Mouse (Mus musculus): ENCODE data around the gene Mss51. TPM values are rescaled to one million over a fixed set of nuclear protein-coding genes. Genes with fewer than 3 reads are reported as not detected.

Mss51 gene
- under 1 TPM; 0.60 to 0.69 TPM for total RNA-seq (2021)

- DNase-seq, result no peak
These were observed at the start of gene Mss51 for GRCm38 (mm10) chr14:20496603-20497002. TSS of gene Mss51 (minus strand) at chr14:20496901.

GRCm38 (mm10) chr14:20546415-20546814 lies 49.7 kb upstream of the Mss51 start, which contains the start of gene Ppp3cb:
TSS of gene Ppp3cb (minus strand) at chr14:20546573.
- intact Hi-C loops (cut with DNase I), result no loop called here
- peak; percentile 86 to 90 for DNase-seq

More at GRCm38 (mm10) chr14:20496603-20497002, at the start of gene Mss51:
- intact Hi-C loops (cut with DNase I), result no loop called here

- intact Hi-C loops (cut with DNase I), result no loop called here
- DNase-seq, result peak; percentile 92 to 94
These were observed 49.0 kb upstream of the Mss51 start for GRCm38 (mm10) chr14:20545529-20546331.

DNA sequence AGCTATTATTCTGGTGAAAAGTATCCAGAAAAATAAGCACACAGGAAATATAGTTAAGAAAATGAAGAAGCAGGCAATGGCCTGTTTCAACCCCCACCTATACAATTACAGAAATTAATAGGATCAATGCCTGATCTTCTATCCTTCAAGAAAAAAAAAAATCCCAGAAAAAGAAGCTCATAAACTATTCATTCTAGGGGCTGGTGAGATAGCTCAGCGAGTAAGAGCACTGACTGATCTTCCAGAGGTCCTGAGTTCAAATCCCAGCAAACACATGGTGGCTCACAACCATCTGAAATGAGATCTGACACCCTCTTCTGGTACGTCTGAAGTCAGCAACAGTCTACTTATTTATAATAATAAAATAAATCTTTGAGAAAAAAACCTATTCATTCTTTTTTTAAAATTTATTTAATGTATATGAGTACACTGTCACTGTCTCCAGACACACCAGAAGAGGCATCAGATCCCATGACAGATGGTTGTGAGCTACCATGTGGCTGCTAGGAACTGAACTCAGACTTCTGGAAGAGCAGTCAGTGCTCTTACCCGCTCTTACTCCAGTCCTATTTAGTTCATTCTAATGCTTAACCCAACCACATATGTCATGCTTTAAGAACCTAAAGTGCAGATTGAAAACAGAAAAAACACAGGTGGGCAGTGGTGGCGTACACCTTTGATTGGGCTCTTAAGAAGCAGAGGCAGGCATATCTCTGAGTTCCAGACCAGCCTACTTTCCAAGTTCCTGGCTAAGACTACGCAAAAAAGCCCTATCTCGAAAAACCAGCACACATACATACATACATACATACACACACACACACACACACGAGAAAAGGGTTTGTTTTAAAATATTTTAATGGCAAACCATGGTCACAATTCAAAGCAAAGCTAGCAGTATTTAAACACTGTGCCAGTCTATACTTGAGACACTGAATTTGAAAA lies 48.0 kb upstream of the Mss51 start:
- intact Hi-C loops (cut with DNase I), result no loop called here
- DNase-seq, result no peak

DNA sequence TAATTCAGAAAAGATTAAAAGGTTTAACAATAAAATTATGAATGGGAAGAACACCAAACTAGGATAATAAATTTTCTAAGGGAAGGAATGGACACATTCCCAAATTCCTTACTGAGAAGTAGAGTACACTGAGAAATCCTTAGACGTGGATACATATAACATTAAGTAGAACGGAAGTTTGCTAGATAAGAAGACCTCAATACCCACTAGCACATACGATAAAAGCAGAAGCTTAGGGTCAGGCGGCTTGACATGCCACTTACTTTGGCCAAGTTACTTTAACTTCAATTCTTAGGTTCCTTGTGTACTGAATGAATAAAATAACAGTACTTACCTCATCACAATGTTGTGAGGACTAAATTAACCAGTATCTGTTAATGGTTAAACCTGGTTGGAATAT lies 32.9 kb upstream of the Mss51 start:
- no peak for DNase-seq
- intact Hi-C loops (cut with DNase I), result no loop called here

GRCm38 (mm10) chr14:20520179-20520578 lies 23.5 kb upstream of the Mss51 start:
- intact Hi-C loops (cut with DNase I), result no loop called here
- DNase-seq, result no peak

DNA sequence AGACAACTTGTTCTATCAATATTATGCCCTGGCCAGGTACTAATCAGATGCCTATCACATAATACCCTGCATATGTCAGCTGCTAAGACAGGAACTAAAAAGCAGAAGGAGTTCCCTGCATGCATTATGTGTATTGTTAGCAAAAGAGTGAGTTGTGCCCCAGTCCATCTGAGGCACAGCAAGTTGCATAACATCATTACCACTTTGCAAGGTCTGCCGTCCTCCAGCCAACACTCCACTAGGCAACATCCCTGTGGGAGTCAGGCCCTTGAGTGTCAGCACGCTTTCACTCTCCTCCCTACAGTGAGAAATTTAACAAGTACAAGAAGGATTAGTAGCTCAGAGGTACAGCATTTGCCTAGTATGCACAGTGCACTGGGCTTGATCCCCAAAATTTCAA lies 11.7 kb upstream of the Mss51 start:
- DNase-seq, result no peak
- intact Hi-C loops (cut with DNase I), result no loop called here

GRCm38 (mm10) chr14:20502966-20503365 lies 6.3 kb upstream of the Mss51 start:
- DNase-seq, result no peak
- intact Hi-C loops (cut with DNase I), result no loop called here

DNA sequence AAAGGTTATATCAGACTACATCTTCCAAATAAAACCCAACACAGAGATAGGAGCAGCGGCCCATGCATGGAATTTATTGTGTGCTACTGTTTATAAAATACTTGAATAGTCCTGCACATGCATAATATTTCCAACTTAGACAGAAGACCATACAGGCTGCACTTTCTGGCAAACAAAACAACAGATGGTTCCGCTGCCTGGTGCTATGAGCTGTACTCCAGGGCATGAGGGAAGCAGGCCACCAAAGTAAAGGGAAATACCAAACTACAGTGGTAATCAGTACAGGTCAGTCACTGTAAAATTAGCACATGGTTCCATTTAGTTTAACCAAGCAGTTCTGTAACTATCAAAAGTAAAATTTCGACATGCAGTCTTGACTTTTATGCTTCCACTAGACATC lies 3.3 kb upstream of the Mss51 start:
- no peak for DNase-seq
- intact Hi-C loops (cut with DNase I), result no loop called here

GRCm38 (mm10) chr14:20486031-20486430 lies 10.7 kb downstream of the Mss51 start:
- no peak for DNase-seq
- intact Hi-C loops (cut with DNase I), result no loop called here

DNA sequence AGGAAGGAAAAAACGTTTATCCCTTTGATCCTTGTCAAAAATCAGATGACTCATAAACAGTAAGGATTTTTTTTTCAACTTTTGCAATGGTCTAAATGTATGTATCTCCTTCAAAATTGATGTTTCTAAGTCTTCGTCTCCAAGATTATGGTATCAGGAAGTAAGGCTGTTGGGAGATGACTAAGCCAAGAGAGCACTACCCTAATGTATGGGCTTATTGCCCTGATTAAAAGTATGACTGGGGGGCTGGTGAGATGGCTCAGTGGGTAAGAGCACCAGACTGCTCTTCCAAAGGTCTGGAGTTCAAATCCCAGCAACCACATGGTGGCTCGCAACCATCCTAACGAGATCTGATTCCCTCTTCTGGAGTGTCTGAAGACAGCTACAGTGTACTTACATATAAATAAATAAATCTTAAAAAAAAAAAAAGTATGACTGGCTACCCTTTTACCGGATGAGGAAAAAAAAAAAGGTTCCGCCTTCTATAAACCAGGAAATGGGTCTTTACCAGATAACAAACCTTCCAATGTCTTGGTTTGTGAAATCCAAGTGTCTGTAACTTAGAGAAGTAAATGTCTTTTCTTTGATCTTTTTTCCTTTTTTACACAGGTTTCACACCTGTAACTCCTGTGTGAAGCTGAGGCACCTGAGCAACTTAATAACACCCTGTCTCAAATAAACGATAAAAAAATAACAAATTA lies 14.5 kb downstream of the Mss51 start:
- intact Hi-C loops (cut with DNase I), result no loop called here
- no peak for DNase-seq

- no peak for DNase-seq
- intact Hi-C loops (cut with DNase I), result no loop called here
These were observed 15.5 kb downstream of the Mss51 start for GRCm38 (mm10) chr14:20481211-20481610.

GRCm38 (mm10) chr14:20480195-20480579 lies 16.5 kb downstream of the Mss51 start:
- intact Hi-C loops (cut with DNase I), result no loop called here

GRCm38 (mm10) chr14:20479291-20480194 lies 17.2 kb downstream of the Mss51 start, which contains the start of gene Anxa7:
TSS of gene Anxa7 (minus strand) at chr14:20480133.
- intact Hi-C loops (cut with DNase I), result loop anchor here (5.0 kb wide), 1 partner anchor 183 kb away; no protein-coding TSS in a partner anchor
- peak; percentile 81 to 82 for DNase-seq

More at GRCm38 (mm10) chr14:20480195-20480579, 16.5 kb downstream of the Mss51 start:
- no peak for DNase-seq

- peak; percentile 72 to 74 for DNase-seq
- intact Hi-C loops (cut with DNase I), result loop anchor here (5.0 kb wide), 1 partner anchor 184 kb away; no protein-coding TSS in a partner anchor
These were observed 17.9 kb downstream of the Mss51 start for GRCm38 (mm10) chr14:20478801-20479200.

GRCm38 (mm10) chr14:20478385-20478784 lies 18.3 kb downstream of the Mss51 start:
- no peak for DNase-seq
- intact Hi-C loops (cut with DNase I), result loop anchor here (5.0 kb wide), 1 partner anchor 184 kb away; no protein-coding TSS in a partner anchor

DNA sequence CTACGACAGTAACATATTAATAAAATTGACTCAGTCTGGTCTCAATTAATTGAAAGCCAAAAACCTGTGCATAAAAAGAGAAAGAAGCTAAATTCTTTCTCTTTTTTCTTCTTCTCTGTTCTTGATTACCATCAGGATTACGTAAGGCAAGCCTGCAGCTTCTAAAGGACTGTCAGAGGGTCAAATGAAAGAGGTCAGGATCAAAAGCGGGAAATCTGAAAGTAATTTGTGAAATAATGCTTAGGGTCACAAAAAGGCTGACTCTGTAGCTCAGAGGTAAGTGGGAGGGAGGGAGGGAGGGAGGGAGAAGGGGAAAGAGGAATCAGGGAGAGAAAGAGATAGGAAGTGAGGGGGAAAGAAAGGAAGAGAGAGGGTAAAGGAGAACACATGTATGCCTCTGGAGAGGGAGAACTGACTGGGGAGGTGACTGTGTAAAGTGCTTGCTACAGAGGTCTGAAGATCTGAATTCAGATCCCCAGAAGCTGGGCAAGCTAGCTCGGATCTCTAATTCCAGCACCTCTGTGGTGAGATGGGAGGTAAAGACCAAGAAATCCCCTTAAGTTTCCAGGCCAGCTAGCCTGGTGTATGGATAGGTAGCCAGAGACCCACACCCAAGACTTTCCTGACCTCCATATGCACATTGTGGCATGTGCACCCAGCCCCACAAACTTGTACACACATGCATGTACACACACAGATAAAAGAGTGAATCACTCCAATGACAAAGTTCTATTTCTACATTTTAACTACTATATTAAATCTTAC lies 19.3 kb downstream of the Mss51 start:
- DNase-seq, result no peak
- intact Hi-C loops (cut with DNase I), result loop anchor here (5.0 kb wide), 1 partner anchor 185 kb away; no protein-coding TSS in a partner anchor

DNA sequence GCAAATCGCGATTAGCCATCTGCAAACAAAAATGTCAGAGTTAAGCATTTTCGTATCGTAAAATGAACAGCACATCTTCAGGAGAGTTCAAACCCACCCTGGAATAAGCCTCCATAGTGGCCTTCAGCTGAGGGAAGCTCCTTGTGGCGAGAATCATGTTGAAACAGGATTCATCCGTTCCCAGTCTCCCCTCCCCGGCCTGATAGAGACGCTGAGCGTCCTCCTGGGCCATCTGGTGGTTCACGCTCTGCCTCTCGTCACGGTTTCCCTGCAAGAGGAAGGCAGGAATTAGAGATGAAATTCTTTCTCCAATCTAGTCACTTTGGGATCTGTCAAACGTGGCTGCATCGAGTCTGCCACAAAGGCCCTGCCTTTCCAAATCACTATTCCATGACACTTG lies 36.5 kb downstream of the Mss51 start:
- DNase-seq, result no peak
- intact Hi-C loops (cut with DNase I), result no loop called here

DNA sequence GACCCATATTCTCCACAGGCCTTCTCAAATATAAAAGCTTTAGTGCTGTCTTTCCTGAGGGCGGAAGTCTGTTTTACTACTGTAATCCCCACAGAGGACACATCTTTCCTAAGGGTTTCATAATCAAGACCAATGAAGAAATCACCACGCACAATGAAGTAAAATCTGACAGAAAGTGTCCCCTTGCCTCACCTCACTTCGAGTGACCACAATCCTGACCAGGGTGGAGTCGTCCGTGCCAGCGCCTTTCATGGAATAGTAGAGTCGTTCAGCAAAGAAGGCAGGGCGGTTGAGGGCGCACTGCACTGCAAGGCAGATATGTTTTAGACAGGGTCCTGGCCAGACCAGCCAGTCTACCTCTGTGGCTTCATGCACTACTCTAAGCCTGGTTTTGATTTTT lies 38.3 kb downstream of the Mss51 start:
- DNase-seq, result no peak
- intact Hi-C loops (cut with DNase I), result no loop called here

Measured in heart, postnatal 10 days (tissue).